Mouse (Mus musculus): ENCODE data around the gene Mrpl24. TPM values are rescaled to one million over a fixed set of nuclear protein-coding genes. Genes with fewer than 3 reads are reported as not detected.
"Not testable (repeated sequence)": the region's sequence is repeated elsewhere in the genome, so short reads cannot be mapped to it uniquely, and the experiment has no call there.

Mrpl24 gene
- 10 to 100 TPM; 42.2 to 49.1 TPM for total RNA-seq (2021)
- long read RNA-seq, experiment 1, transcript Mrpl24-201 (6 exons, 1,226 nt): minor isoform, 8 of 87 reads
- long read RNA-seq, experiment 1, transcript Mrpl24-202 (6 exons, 1,339 nt): major isoform, 22 of 87 reads
- long read RNA-seq, experiment 1, partial matches to known transcripts: 1 of 87 reads
- long read RNA-seq, experiment 1, other reads (novel, unspliced or antisense): 54 of 87 reads
- long read RNA-seq, experiment 2, transcript Mrpl24-202 (6 exons, 1,339 nt): major isoform, 21 of 81 reads
- long read RNA-seq, experiment 2, transcript Mrpl24-201 (6 exons, 1,226 nt): minor isoform, 12 of 81 reads
- long read RNA-seq, experiment 2, partial matches to known transcripts: 0 of 81 reads
- long read RNA-seq, experiment 2, other reads (novel, unspliced or antisense): 47 of 81 reads

GRCm38 (mm10) chr3:87919336-87920108 lies at the start of gene Mrpl24:
TSS of gene Mrpl24 (plus strand) at chr3:87919506.
- DNase-seq (ENCODE audit: low spot score): peak; percentile 86

DNA sequence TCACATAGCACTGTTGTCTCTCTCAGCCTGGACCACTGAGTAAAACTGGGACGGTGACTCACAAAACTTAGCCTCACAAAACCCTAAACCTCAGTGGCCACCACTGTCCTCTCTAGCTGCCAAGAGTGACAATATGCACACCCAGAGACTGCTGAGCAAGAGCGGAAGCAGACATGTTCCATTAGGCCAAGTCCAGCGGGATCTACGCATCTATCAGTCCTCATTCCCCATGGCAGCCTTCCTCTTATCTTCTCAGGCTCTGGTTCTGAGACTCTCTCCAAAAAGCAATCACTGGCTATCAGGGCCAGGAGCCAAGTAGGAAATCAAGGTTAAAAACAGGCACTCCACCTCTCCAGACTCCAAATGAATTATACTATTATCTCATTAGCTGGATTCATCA lies 41.6 kb upstream of the Mrpl24 start:
- no peak for DNase-seq (ENCODE audit: low spot score)

DNA sequence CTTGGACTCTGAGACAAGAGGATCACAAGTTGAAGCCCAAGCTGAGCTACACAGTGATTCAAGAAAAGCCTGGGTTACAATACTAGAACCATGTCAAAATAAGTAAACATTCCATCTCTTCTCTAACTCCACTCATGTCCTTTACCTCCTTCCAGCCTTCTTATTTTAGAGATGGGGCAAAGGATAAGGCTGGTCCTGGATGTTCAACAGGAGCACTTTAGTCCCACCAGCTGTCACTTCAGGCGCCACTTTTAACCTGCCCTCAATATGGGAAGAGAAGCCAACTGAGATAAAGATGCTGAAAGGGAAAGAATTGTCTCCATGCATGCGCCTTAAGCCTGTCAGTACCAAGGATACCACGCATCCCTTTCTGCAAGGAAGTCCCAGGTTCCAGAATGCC lies 35.0 kb upstream of the Mrpl24 start:
- DNase-seq (ENCODE audit: low spot score): no peak

- no peak for DNase-seq (ENCODE audit: low spot score)
Observed at GRCm38 (mm10) chr3:87884708-87885251, 34.5 kb upstream of the Mrpl24 start.

- DNase-seq (ENCODE audit: low spot score): peak; percentile 95
Observed at GRCm38 (mm10) chr3:87885281-87886003, 33.9 kb upstream of the Mrpl24 start, which contains the start of gene Prcc. TSS of gene Prcc (minus strand) at chr3:87885608.

GRCm38 (mm10) chr3:87886004-87886365 lies 33.3 kb upstream of the Mrpl24 start:
- DNase-seq (ENCODE audit: low spot score): no peak

- no peak for DNase-seq (ENCODE audit: low spot score)
Observed at GRCm38 (mm10) chr3:87886416-87886815, 32.9 kb upstream of the Mrpl24 start.

DNA sequence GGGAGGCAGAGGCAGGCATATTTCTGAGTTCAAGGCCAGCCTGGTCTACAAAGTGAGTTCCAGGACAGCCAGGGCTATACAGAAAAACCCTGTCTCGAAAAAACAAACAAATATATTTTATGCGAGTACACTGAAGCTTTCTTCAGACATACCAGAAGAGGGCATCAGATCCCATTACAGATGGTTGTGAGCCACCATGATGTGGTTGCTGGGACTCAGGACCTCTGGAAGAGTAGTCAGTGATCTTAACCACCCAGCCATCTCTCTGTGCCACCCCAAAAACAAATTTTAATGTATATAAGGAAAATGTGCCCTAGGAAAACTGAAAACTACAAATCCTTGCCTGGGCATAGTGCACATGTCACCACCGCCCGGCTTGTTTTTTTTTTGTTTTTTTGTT lies 31.9 kb upstream of the Mrpl24 start:
- not testable (repeated sequence) for DNase-seq (ENCODE audit: low spot score)

DNA sequence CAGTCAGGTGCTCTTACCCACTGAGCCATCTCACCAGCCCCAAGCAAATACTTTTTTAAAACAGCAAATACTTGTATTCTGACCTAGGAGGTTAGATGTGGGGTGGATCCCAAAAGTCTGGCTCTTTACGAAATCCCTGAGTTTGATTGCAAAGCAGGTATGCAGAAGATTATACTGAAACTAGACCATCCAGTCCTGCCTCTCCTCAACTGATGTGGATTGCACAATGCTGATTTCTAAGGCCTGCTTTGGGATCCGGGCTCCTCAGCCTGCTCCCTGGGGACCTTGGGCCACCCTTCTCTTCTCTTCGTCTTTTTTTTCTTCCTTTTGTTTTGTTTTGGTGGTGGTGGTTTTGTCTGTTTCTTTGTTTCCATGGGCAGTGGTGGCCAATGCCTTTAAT lies 27.8 kb upstream of the Mrpl24 start:
- no peak for DNase-seq (ENCODE audit: low spot score)

GRCm38 (mm10) chr3:87893367-87893905 lies 25.9 kb upstream of the Mrpl24 start:
- DNase-seq (ENCODE audit: low spot score): no peak

GRCm38 (mm10) chr3:87899266-87899665 lies 20.0 kb upstream of the Mrpl24 start:
- DNase-seq (ENCODE audit: low spot score): no peak

GRCm38 (mm10) chr3:87899776-87900175 lies 19.5 kb upstream of the Mrpl24 start:
- no peak for DNase-seq (ENCODE audit: low spot score)

GRCm38 (mm10) chr3:87901036-87901624 lies 18.2 kb upstream of the Mrpl24 start:
- DNase-seq (ENCODE audit: low spot score): no peak

DNA sequence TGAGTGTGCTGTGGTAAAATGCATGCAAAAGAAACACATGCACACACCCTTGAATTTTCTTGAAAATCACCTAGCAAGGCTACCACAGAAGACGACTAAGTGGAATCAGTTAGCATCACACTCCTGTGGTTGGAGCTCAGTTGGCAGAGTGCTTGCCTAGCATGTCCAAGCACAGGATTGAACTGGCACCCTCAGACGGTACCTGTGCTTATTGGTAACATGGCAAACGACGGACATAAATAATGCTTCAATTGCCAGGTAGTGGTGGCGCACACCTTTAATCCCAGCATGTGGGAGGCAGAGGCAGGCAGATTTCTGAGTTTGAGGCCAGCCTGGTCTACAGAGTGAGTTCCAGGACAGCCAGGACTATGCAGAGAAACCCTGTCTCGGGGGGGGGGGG lies 17.3 kb upstream of the Mrpl24 start:
- DNase-seq (ENCODE audit: low spot score): not testable (repeated sequence)

DNA sequence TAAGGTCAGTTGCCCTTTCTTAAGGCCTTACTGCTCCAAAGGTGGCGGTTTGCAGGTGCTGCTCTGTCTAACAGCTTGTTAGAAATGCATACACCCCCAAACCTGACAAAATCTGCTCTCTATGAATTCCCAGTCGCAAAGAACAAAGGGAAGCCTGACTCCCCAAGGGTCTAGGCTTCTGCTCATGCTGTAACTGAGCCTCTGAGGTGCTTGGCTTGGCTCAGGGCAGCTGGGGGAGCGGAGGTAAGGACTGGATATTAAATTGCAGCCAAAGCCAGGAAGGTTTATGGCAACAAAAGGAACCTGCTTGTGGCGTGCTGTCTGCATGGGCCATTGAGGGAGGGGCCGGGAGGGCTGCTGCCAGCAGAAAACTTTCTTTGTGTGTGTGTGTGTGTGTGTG lies 15.5 kb upstream of the Mrpl24 start:
- no peak for DNase-seq (ENCODE audit: low spot score)

- peak; percentile 93 for DNase-seq (ENCODE audit: low spot score)
Observed at GRCm38 (mm10) chr3:87905880-87906485, 13.3 kb upstream of the Mrpl24 start, which contains the start of gene Hdgf. TSS of gene Hdgf (plus strand) at chr3:87906321.

GRCm38 (mm10) chr3:87906601-87906980 lies 12.7 kb upstream of the Mrpl24 start:
- DNase-seq (ENCODE audit: low spot score): peak; percentile 72

GRCm38 (mm10) chr3:87906981-87907857 lies 12.1 kb upstream of the Mrpl24 start:
- DNase-seq (ENCODE audit: low spot score): peak; percentile 37

GRCm38 (mm10) chr3:87907906-87908305 lies 11.4 kb upstream of the Mrpl24 start:
- DNase-seq (ENCODE audit: low spot score): no peak

DNA sequence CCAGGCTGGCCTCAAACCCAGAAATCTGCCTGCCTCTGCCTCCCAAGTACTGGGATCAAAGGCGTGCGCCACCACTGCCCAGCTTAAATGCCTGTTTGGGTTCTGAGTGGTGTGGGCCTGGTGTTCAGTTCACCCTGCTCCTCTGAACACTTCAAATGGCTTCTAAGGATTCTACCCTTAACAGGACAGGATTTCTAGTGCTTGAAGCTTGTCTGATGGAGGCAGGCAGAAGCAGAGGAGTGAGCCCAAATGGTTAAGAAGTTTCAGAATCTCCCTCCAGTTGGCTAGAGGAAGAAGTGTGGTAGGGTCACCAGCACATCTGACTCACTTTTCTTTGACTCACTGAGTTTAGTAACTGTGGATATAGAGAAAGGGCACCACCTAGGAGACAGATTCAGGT lies 9.9 kb upstream of the Mrpl24 start:
- DNase-seq (ENCODE audit: low spot score): no peak

Data from gastrocnemius, adult 18-20 months (tissue).